In the genomic region with DNA sequence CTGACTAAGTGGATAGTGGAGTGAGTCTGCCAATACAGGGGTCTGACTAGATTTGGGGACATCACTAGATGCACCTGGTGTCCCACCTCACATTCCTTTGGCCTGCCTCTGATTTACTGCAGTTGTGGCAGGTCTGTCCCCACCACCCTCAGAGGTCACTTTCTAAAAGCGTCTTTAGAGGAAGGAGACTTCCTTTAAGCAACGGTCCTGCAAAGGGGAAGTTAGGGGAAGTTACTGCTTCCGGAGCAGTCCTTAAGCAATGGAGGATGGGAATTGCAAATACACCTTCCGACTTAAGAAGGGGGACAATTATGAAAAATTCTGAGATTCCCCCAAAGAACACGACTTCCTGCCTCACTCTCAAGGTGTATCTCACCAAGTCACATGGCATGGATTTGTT, we compare ENCODE assay signal across 25 mouse cellular contexts. TPM values are rescaled to one million over a fixed set of nuclear protein-coding genes. Genes with fewer than 3 reads are reported as not detected.
DNase-seq lines count a peak whose midpoint lies in the region; ATAC-seq and TF ChIP-seq lines count a peak whose summit lies in the region.
"Had no signal": no experiment of that assay in that cellular context is flagged by ENCODE, and none has a peak within 500 bp of the region (broad histone marks: within the 10 kb centered on the region; RNA-seq: fewer than 3 reads in every experiment).

No protein-coding gene starts in this region.

- ATAC-seq in lung, embryonic 14.5 days (ENCODE audit: insufficient read depth): no peak
- ATAC-seq in neutrophil, adult 5-6 weeks (ENCODE audit: extremely low read depth, insufficient number of reproducible peaks, low FRiP score, poor library complexity, severe bottlenecking): peak; percentile 84
- ATAC-seq: forebrain, embryonic 14.5 days; midbrain, embryonic 13.5 days had no signal

- H3K9ac ChIP-seq in lung, embryonic 14.5 days: no peak overlapping the region
- H3K9ac ChIP-seq: embryonic facial prominence, embryonic 15.5 days; heart, embryonic 12.5 days; hindbrain, embryonic 13.5 days; liver, embryonic 14.5 days; midbrain, embryonic 13.5 days; stomach, embryonic 15.5 days had no signal

- no peaks in the 10 kb centered on the region for H3K36me3 ChIP-seq in lung, embryonic 14.5 days (ENCODE audit: insufficient read depth)
- H3K36me3 ChIP-seq: embryonic facial prominence, embryonic 15.5 days; heart, embryonic 12.5 days; hindbrain, embryonic 13.5 days; midbrain, embryonic 13.5 days; stomach, embryonic 15.5 days had no signal

- no peaks in the 10 kb centered on the region for H3K4me1 ChIP-seq in lung, embryonic 14.5 days (ENCODE audit: insufficient read depth)
- H3K4me1 ChIP-seq in bone marrow macrophage, adult 2 months (ENCODE audit: control insufficient read depth, insufficient read depth, low read length): peaks cover 10% of the 10 kb centered on the region
- H3K4me1 ChIP-seq: embryonic facial prominence, embryonic 15.5 days; heart, embryonic 12.5 days; stomach, embryonic 15.5 days had no signal

- H3K4me2 ChIP-seq in lung, embryonic 14.5 days: no peak overlapping the region
- H3K4me2 ChIP-seq: embryonic facial prominence, embryonic 15.5 days; heart, embryonic 12.5 days; hindbrain, embryonic 13.5 days; midbrain, embryonic 13.5 days; stomach, embryonic 15.5 days had no signal

- no peaks in the 10 kb centered on the region for H3K27me3 ChIP-seq in lung, embryonic 14.5 days (ENCODE audit: insufficient read depth, low read length)
- H3K27me3 ChIP-seq: embryonic facial prominence, embryonic 15.5 days; heart, embryonic 12.5 days; hindbrain, embryonic 13.5 days; midbrain, embryonic 13.5 days; stomach, embryonic 15.5 days had no signal

- TF ChIP-seq POLR2A in bone marrow macrophage, adult 2 months (IDR thresholded peaks at IDR 0.05; ENCODE audit: borderline replicate concordance, low read depth, low read length): no peak

- no peak for TF ChIP-seq CTCF in lung, embryonic 14.5 days (IDR thresholded peaks at IDR 0.05; ENCODE audit: low read depth)
- no peak for TF ChIP-seq CTCF in bone marrow macrophage, adult 2 months (IDR thresholded peaks at IDR 0.05; ENCODE audit: low read depth, low read length)

- 65% methylated on average over 5 of the region's 5 CpGs for WGBS in lung, embryonic 14.5 days

- DNase-seq in lung, embryonic 14.5 days: peak; percentile 8
- DNase-seq in lung, postnatal 14 days: no peak
- peak; percentile 8 for DNase-seq in lung, postnatal 36 days
- no peak for DNase-seq in embryo, embryonic 10 days (ENCODE audit: low spot score)
- DNase-seq in right cerebral cortex, postnatal 10 days (ENCODE audit: low spot score in 2 of 2): no peak
- DNase-seq: adrenal gland, postnatal 10 days; cerebellum, adult 8-10 months; cerebellum, postnatal 36 days; heart, adult 18-20 months; heart, postnatal 10 days; kidney, adult 18-20 months; right cerebral cortex, postnatal 25 days; thymus, adult 18-20 months; thymus, postnatal 4 days had no signal

- H3K27ac ChIP-seq in lung, embryonic 14.5 days (ENCODE audit: low read depth): no peak overlapping the region
- peak overlapping the region; percentile 49 for H3K27ac ChIP-seq in bone marrow macrophage, adult 2 months (ENCODE audit: insufficient read depth, low read depth, low read length)
- H3K27ac ChIP-seq: embryonic facial prominence, embryonic 15.5 days; hindbrain, embryonic 13.5 days; kidney, postnatal 0 days; liver, embryonic 14.5 days; midbrain, embryonic 13.5 days; stomach, embryonic 15.5 days had no signal

- no peaks in the 10 kb centered on the region for H3K9me3 ChIP-seq in lung, embryonic 14.5 days (ENCODE audit: low read depth, low read length)
- H3K9me3 ChIP-seq: embryonic facial prominence, embryonic 15.5 days; hindbrain, embryonic 13.5 days; stomach, embryonic 15.5 days had no signal

- no peak overlapping the region for H3K4me3 ChIP-seq in lung, embryonic 14.5 days (ENCODE audit: low read depth, low read length)
- no peak overlapping the region for H3K4me3 ChIP-seq in bone marrow macrophage, adult 2 months (ENCODE audit: insufficient read depth, low read length)
- H3K4me3 ChIP-seq: embryonic facial prominence, embryonic 15.5 days; heart, embryonic 12.5 days; hindbrain, embryonic 13.5 days; midbrain, embryonic 13.5 days; stomach, embryonic 15.5 days had no signal

RNA-seq across cellular contexts. Expression of a gene that starts 10.2 kb away (rescaled TPM):
- 4.5 and 5.6 TPM in 2 replicates for polyA plus RNA-seq in lung, embryonic 14.5 days (2014; fragmentation: Nextera tagmentation; extraction: Ambion mirVana)
- polyA plus RNA-seq in bone marrow macrophage, adult 2 months (2012; ENCODE audit: insufficient read depth, insufficient read length, missing spikeins): 0.50 and 1.0 TPM in 2 replicates
- total RNA-seq in neutrophil, adult 5-6 weeks (2017): 0.37 and 0.47 TPM in 2 replicates
- total RNA-seq: gastrocnemius, adult 8-10 months had no signal

RNA-seq across cellular contexts. Expression of a gene that starts 15.1 kb away (rescaled TPM):
- polyA plus RNA-seq in lung, embryonic 14.5 days (2014; fragmentation: Nextera tagmentation; extraction: Ambion mirVana): 17.5 and 18.0 TPM in 2 replicates
- polyA plus RNA-seq in bone marrow macrophage, adult 2 months (2012; ENCODE audit: insufficient read depth, insufficient read length, missing spikeins): 6.5 and 8.7 TPM in 2 replicates
- total RNA-seq in neutrophil, adult 5-6 weeks (2017): 27.3 and 32.1 TPM in 2 replicates

RNA-seq across cellular contexts. Expression of a gene that starts 39.6 kb away (rescaled TPM):
- 19.2 and 20.2 TPM in 2 replicates for polyA plus RNA-seq in lung, embryonic 14.5 days (2014; fragmentation: Nextera tagmentation; extraction: Ambion mirVana)
- 69.9 and 74.0 TPM in 2 replicates for polyA plus RNA-seq in bone marrow macrophage, adult 2 months (2012; ENCODE audit: insufficient read depth, insufficient read length, missing spikeins)
- total RNA-seq in neutrophil, adult 5-6 weeks (2017): 216 and 249 TPM in 2 replicates

RNA-seq across cellular contexts. Expression of a gene that starts 39.9 kb away (rescaled TPM):
- 44.3 and 46.1 TPM in 2 replicates for polyA plus RNA-seq in lung, embryonic 14.5 days (2014; fragmentation: Nextera tagmentation; extraction: Ambion mirVana)
- 41.3 and 55.2 TPM in 2 replicates for polyA plus RNA-seq in bone marrow macrophage, adult 2 months (2012; ENCODE audit: insufficient read depth, insufficient read length, missing spikeins)
- 64.7 and 66.0 TPM in 2 replicates for total RNA-seq in neutrophil, adult 5-6 weeks (2017)

RNA-seq across cellular contexts. Expression of a gene that starts 43.9 kb away (rescaled TPM):
- 10.1 and 10.8 TPM in 2 replicates for polyA plus RNA-seq in lung, embryonic 14.5 days (2014; fragmentation: Nextera tagmentation; extraction: Ambion mirVana)
- 6.6 and 8.3 TPM in 2 replicates for polyA plus RNA-seq in bone marrow macrophage, adult 2 months (2012; ENCODE audit: insufficient read depth, insufficient read length, missing spikeins)
- total RNA-seq in neutrophil, adult 5-6 weeks (2017): 1.9 and 4.5 TPM in 2 replicates

Comparison
In these comparisons a context has a peak if more than half of its experiments do, and no peak if none do; other contexts are left out.
1. DNase-seq: peak in lung, embryonic 14.5 days (single experiment) and lung, postnatal 36 days (single experiment); none in lung, postnatal 14 days (single experiment), embryo, embryonic 10 days (single experiment) and right cerebral cortex, postnatal 10 days (0 of 2).